Mouse (Mus musculus): ENCODE results near the gene Tvp23b.

Tvp23b gene

GRCm38 (mm10) chr11:62943538-62943937 is 64.3 kb downstream of the Tvp23b start:
- no peak for DNase-seq (ENCODE audit: low spot score in 2 of 2)

DNA sequence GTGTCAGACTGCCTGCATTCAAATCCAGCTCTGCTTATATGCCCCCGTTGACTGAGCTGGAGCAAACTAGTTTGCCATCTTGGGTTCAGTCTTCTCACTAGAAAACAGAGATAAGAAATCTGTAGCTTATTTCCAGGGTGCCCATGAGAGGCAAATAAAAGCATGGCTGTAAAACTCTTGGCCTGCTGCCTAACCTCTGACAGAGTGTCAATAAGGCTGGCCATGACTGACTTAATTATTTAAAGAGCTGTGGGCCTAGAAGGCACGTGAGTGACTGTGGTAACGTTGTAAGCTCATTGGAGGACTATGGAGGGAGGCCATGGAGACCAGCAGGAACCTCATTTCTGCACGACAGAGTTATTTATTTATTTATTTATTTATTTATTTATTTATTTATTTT is 66.3 kb downstream of the Tvp23b start:
- no peak for DNase-seq (ENCODE audit: low spot score in 2 of 2)

DNA sequence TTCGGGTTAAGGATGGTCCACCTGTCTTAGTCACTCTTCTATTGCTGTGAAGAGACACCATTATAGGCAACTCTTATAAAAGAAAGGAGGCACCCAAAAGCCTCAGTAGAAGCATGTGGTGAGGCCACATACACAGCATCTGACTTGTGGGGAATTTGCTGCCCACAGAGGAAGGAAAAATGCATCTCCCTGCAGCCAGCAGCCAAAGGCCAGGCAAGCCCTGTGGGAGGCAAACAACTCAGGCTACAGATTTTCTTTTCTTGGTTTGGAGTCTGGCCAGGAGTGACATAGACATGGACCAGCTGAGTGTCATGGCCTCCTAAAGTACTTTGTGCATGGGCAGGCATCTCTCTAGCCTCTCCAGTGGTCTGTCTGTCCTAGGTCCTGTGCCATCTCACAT is 70.3 kb downstream of the Tvp23b start:
- DNase-seq (ENCODE audit: low spot score in 2 of 2) = no peak

- no peak for DNase-seq (ENCODE audit: low spot score in 2 of 2)
Measured at GRCm38 (mm10) chr11:62951012-62951411, 71.8 kb downstream of the Tvp23b start, which contains the start of gene Cdrt4. Gene Cdrt4, plus strand, starts transcription at chr11:62951193.

GRCm38 (mm10) chr11:62954766-62955165 is 75.5 kb downstream of the Tvp23b start:
- DNase-seq (ENCODE audit: low spot score in 2 of 2) = no peak

DNA sequence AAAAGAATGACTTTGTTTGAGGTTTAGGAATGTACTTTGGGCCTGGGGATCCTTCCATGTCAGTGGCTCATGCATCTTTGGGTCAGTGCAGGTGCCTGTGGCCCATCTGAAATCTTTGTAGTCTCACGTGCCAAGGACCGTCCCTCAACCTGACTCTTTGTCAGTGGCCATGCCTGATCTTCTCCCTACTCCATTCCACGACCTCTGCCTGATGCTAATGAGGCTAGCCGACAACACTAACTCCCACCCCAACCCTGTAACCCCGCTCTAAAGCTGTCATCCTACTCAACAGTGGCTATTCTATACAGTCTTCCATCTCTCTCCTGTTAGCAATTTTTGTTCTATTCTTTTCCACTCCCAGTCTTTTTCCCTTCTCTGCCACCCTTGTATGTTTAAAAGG is 75.9 kb downstream of the Tvp23b start:
- DNase-seq (ENCODE audit: low spot score in 2 of 2) = no peak

DNA sequence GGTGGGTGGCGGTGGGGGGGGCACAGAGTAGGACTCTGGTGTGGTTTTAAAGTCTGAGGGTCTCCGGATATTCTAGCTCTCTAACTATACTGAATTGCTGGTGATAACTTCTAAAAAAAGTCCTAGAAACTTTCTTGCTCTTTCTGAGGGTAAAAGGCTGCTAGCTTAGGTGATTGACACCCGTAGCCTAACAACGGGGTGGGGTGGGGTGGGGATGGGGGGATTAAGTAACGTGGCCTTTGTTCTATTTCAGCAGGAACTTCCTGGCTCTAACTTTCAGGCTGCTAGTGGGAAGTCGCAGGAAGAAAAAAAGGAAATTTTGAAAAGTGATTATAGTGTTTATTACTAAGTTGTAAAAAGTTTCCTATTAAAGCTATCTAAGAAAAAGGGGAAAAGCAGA is 76.5 kb downstream of the Tvp23b start:
- DNase-seq (ENCODE audit: low spot score in 2 of 2) = no peak

- DNase-seq (ENCODE audit: low spot score in 2 of 2) = no peak
Measured at GRCm38 (mm10) chr11:62957626-62958180, 78.4 kb downstream of the Tvp23b start.

- no peak for DNase-seq (ENCODE audit: low spot score in 2 of 2)
Measured at GRCm38 (mm10) chr11:62963292-62963691, 84.0 kb downstream of the Tvp23b start.

GRCm38 (mm10) chr11:62966424-62966764 is 87.1 kb downstream of the Tvp23b start:
- DNase-seq (ENCODE audit: low spot score in 2 of 2) = no peak
